Mouse (Mus musculus): ENCODE data around the gene Eaf1.
"Not testable (repeated sequence)": the region's sequence is repeated elsewhere in the genome, so short reads cannot be mapped to it uniquely, and the experiment has no call there.

The Eaf1 gene

GRCm38 (mm10) chr14:31494349-31494974 lies at the start of gene Eaf1:
Gene Eaf1 (plus strand): TSS chr14:31494399.
- DNase-seq (ENCODE audit: low read depth in 1 of 2, low spot score in 2 of 2), result peak in 1 of 2 experiments; percentile 51

- no peak for DNase-seq (ENCODE audit: low read depth in 1 of 2, low spot score in 2 of 2)
Measured at GRCm38 (mm10) chr14:31448994-31449393, 45.2 kb upstream of the Eaf1 start.

GRCm38 (mm10) chr14:31453946-31454345 lies 40.3 kb upstream of the Eaf1 start:
- not testable (repeated sequence) for DNase-seq (ENCODE audit: low read depth in 1 of 2, low spot score in 2 of 2)

- DNase-seq (ENCODE audit: low read depth in 1 of 2, low spot score in 2 of 2), result no peak
Measured at GRCm38 (mm10) chr14:31454849-31455566, 39.2 kb upstream of the Eaf1 start.

- no peak for DNase-seq (ENCODE audit: low read depth in 1 of 2, low spot score in 2 of 2)
Measured at GRCm38 (mm10) chr14:31456064-31456721, 38.0 kb upstream of the Eaf1 start.

GRCm38 (mm10) chr14:31458006-31458405 lies 36.2 kb upstream of the Eaf1 start:
- no peak for DNase-seq (ENCODE audit: low read depth in 1 of 2, low spot score in 2 of 2)

GRCm38 (mm10) chr14:31462226-31462625 lies 32.0 kb upstream of the Eaf1 start:
- not testable (repeated sequence) for DNase-seq (ENCODE audit: low read depth in 1 of 2, low spot score in 2 of 2)

GRCm38 (mm10) chr14:31462886-31463285 lies 31.3 kb upstream of the Eaf1 start:
- DNase-seq (ENCODE audit: low read depth in 1 of 2, low spot score in 2 of 2), result no peak

GRCm38 (mm10) chr14:31464176-31464575 lies 30.0 kb upstream of the Eaf1 start:
- no peak for DNase-seq (ENCODE audit: low read depth in 1 of 2, low spot score in 2 of 2)

GRCm38 (mm10) chr14:31469711-31470110 lies 24.5 kb upstream of the Eaf1 start:
- no peak for DNase-seq (ENCODE audit: low read depth in 1 of 2, low spot score in 2 of 2)

- DNase-seq (ENCODE audit: low read depth in 1 of 2, low spot score in 2 of 2), result peak in 1 of 2 experiments; percentile 31
Measured at GRCm38 (mm10) chr14:31472451-31473061, 21.6 kb upstream of the Eaf1 start.

GRCm38 (mm10) chr14:31473297-31473696 lies 20.9 kb upstream of the Eaf1 start:
- DNase-seq (ENCODE audit: low read depth in 1 of 2, low spot score in 2 of 2), result no peak

GRCm38 (mm10) chr14:31482417-31482816 lies 11.8 kb upstream of the Eaf1 start:
- peak in 1 of 2 experiments; percentile 9 for DNase-seq (ENCODE audit: low read depth in 1 of 2, low spot score in 2 of 2)

GRCm38 (mm10) chr14:31486465-31486864 lies 7.7 kb upstream of the Eaf1 start:
- DNase-seq (ENCODE audit: low read depth in 1 of 2, low spot score in 2 of 2), result no peak

- DNase-seq (ENCODE audit: low read depth in 1 of 2, low spot score in 2 of 2), result no peak
Measured at GRCm38 (mm10) chr14:31488055-31488454, 6.1 kb upstream of the Eaf1 start.

- peak in 1 of 2 experiments; percentile 10 for DNase-seq (ENCODE audit: low read depth in 1 of 2, low spot score in 2 of 2)
Measured at GRCm38 (mm10) chr14:31493901-31494300, 298 bp upstream of the Eaf1 start.

- DNase-seq (ENCODE audit: low read depth in 1 of 2, low spot score in 2 of 2), result peak; percentile 75 to 81
Measured at GRCm38 (mm10) chr14:31494975-31495455, 816 bp downstream of the Eaf1 start, which contains the start of gene Mettl6. Gene Mettl6 (minus strand): TSS chr14:31495040.

GRCm38 (mm10) chr14:31495538-31495937 lies 1.3 kb downstream of the Eaf1 start:
- DNase-seq (ENCODE audit: low read depth in 1 of 2, low spot score in 2 of 2), result no peak

- peak in 1 of 2 experiments; percentile 37 for DNase-seq (ENCODE audit: low read depth in 1 of 2, low spot score in 2 of 2)
Measured at GRCm38 (mm10) chr14:31496241-31496646, 2.0 kb downstream of the Eaf1 start.

GRCm38 (mm10) chr14:31499526-31499925 lies 5.3 kb downstream of the Eaf1 start:
- DNase-seq (ENCODE audit: low read depth in 1 of 2, low spot score in 2 of 2), result no peak

- DNase-seq (ENCODE audit: low read depth in 1 of 2, low spot score in 2 of 2), result no peak
Measured at GRCm38 (mm10) chr14:31503406-31503805, 9.2 kb downstream of the Eaf1 start.
